Mouse (Mus musculus) heart, postnatal 0 days (tissue): Measurements from ENCODE around the gene Rfx5.

Source experiments
- CTCF ChIP-seq: IDR thresholded peaks from 2 replicates; pipeline ENCODE4 v1.5.1; 2016; ENCODE audit warnings: antibody characterized with exemption, control low read depth, low read depth
- EP300 ChIP-seq: IDR thresholded peaks from 2 replicates; pipeline ENCODE4 v1.6.1; 2016; ENCODE audit warnings: antibody characterized with exemption, low read depth

DNA sequence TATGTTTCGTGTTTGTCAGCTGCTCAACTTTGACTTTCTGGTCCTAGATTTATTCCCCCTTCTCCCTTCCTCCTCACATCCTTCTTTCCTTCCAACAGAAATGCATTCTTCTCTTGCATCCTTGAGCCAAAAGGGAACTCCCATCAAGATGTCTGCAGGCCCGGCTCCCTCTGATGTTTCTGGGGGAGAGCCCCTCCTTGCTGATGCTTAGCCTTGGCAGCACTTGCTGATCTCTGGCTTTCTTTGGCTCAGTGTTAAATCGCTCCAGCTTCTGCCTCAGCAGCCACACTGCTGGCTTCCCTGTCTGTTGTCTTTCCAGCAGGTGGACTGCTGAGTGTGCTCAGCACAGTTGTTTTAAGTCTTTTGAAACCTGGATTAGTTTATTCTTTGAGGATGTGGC, 32.8 kb upstream of the Rfx5 start:
- no peak for TF ChIP-seq CTCF
- no peak for TF ChIP-seq EP300
